Mouse (Mus musculus) kidney, postnatal 10 days (tissue): ENCODE measurements at regions not wholly inside any gene's neighbourhood (a gene's known extent, or its start where the extent isn't known, plus 50 kb on each side); places are given as distances from the start of the nearest gene placed in this dataset.

Experiments used
- DNase-seq: peaks from one replicate; pipeline ENCODE4 v3.0.0; 2021; ENCODE audit warnings: mixed read lengths

DNA sequence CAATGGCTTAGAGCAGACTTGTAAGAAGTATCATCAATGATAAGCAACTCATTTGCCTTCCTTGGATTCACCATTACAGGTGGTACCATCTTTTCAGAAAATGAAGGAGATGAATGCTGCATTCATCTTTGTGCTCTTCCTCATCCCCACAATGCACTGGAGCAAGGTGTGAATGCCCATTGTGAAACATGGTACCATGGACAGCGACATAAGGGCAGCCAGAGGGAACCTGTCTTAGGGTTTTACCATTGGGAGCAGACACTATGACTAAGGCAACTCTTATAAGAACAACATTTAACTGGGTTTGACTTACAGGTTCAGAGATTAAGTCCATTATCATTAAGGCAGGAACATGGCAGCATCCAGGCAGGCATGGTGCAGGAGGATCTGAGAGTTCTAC, 60.1 kb upstream of the Kcnj6 start:
- DNase-seq = peak; percentile 26

DNA sequence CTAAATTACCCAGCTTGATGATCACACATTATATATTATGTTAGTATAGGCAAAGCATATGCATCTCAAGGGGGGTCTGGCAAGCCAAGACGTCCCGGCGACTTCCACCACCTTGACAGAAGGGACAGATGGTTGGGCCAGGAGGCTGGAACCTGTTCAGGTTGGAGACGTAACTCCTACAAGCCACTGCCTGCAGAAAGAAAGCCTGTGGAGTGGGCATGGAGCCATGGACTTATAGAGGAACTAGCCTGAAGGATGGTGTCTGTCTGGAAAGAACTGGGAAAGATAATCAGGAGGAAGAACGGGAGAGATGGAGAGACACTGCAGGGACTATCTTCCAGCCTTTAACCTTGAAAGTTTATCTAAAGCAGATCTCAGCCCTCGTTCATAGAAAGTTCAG, 66.9 kb upstream of the Kcnj6 start:
- DNase-seq = no peak

- no peak for DNase-seq
These were observed 69.2 kb upstream of the Kcnj6 start for GRCm38 (mm10) chr16:95066687-95067086.

- no peak for DNase-seq
These were observed 95.1 kb upstream of the Kcnj6 start for GRCm38 (mm10) chr16:95092471-95093221.

DNA sequence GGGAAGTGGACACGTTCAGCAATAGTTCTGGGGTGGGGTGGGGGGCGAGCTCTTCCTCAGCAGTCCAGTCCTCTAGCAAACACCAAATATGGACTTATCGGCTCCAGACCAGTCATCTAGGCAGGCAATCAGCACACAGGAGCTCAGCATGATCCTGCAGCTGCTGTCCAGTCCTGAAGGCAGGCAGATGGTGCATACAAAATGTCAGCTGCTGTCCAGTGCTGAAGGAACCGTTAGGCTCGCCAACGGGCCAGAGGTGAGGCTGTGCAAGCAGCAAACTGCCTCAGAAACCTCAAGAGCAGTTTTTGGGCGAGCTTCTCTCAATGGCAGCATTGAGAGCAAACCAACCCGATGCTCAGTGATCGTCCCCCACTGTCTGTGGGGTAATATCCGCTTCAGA, 96.3 kb upstream of the Kcnj6 start:
- peak; percentile 81 for DNase-seq

GRCm38 (mm10) chr16:95100954-95101353, 103.5 kb upstream of the Kcnj6 start:
- no peak for DNase-seq

DNA sequence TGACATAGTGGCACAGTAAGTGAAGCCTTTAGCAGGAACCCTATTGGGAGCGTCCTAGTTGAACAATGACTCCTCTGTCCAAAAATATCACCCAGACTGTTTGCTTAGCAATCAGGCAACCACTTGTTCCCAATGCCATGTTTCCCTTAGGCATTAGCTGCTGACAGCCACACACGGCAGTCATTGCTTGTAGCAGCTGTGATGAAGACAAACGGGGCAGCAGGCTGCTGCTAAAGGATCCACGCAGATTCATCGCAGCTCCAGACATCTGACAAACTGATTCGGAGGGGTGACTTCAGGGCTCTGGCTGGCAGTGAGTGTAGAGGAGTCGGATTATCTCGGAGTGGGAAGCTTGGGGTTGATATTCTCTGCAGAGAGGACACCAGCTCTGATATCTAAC, 120.0 kb upstream of the Kcnj6 start:
- no peak for DNase-seq

DNA sequence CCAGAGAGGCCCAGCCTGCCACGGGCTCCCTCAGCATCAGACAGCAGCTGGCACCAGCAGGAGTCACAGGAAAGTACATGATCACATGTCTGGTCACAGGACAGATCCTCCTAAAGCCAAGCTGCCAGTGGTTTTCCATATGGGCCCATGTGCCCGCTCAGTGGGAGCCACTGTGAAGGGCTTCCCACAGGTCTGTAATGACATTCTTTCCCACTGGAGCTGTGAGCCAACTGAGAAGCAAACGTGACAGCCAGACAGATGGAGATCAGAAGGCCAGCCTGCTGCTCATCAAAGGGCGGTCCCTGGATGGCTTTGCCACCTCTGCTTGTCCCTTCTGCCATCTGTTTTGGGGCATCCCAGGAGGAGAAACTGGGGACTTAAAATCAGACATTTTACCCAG, 121.8 kb upstream of the Kcnj6 start:
- no peak for DNase-seq

- DNase-seq = no peak
These were observed 124.5 kb upstream of the Kcnj6 start for GRCm38 (mm10) chr16:95122048-95122447.

DNA sequence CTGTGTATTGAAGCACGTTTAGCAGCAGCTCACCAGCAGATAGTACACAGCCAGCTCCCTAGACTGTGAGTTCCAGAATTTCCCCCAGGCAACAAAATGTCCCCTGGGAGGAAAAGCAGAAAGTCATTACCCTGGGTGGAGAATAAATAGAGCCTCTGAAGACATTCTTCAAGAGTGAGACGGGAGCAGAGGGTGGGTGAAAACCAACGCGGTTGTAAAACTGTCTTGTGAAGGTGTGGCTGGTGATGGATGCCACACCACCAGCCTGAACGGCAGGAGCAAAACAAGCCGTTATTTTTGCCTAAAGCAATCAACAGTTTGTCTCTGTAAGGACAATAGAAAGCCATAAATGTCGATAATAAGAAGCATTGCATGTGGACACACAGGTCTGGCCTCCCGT, 129.7 kb upstream of the Kcnj15 start:
- no peak for DNase-seq

DNA sequence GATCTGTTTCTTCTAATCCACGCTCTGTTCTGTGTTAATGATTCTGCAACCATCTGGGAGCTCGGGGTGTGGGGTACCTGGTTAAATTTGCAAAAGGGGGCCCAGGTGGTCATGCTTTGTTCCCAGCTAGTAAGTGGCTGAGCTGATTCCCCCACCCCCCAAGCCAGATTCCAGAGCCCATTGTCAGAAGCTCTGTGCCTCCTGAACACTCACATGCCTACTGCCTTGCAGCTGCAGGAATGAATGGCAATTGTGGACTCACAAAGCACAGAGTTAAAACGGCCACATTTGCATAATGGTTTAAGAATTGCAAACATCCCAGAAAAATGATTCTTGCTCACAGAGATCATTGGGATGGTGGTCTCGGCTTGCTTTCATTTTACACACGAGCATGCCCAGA, 125.5 kb upstream of the Kcnj15 start:
- no peak for DNase-seq

DNA sequence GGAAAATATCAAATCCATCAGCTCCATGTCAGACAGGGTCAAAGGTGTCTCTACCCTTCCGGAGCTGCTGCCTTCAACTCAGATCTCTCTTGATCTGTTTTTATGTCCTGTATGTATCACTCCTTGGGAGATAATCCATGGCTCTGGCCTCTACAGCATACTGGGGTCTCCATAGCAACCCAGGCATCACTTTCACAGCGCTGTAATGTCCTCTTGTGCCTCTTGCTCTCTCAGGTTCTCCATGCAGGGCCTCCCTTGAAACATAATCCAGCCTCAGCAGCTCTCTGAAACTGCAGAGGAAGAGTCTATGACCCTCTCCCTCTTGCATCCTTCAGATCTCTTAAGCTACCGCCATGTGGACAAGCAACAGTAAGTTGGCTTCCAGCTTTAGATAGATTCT, 118.5 kb upstream of the Kcnj15 start:
- no peak for DNase-seq

DNA sequence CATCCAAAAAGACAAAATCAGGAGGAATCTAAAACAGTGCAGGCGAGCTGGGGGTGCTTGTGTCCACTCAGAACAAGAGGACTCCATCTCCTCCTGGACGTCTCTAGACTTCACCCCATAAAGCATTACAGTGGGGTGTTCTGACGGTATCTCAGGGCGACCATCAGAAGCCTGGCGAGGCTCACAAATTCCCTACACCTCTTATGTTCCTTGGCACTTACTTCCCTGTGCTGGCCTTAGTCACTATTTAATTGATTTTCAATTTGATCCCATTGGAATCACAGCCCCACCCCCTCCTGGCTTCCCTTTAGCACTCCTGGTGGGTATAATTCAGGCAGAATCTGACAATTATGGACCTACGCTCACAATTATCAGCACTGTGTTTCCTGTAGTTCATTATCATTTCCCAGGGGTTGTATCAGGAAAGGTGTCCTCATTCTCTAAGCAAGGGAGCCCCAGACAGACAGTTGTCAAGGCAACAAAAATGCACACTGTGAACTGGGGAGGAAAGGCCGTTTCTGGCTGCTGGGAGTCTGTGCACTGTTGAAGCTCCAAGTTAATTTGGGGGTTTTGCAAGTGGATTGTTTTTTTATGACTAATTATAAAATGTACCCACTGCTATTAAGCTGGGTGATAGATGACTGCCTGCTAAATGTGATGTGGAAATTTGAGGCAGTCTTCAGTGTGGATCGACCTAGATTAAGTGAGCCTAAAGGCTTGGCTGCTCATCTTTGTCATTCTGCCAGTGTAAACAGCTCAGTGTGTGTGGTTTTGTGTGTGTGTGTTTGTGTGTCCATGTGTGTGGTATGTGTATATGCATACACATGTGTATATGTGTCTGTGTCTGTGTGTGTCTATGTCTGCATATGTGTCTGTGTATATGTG, 115.6 kb upstream of the Kcnj15 start:
- no peak for DNase-seq

GRCm38 (mm10) chr16:95150499-95150898, 106.9 kb upstream of the Kcnj15 start:
- no peak for DNase-seq

DNA sequence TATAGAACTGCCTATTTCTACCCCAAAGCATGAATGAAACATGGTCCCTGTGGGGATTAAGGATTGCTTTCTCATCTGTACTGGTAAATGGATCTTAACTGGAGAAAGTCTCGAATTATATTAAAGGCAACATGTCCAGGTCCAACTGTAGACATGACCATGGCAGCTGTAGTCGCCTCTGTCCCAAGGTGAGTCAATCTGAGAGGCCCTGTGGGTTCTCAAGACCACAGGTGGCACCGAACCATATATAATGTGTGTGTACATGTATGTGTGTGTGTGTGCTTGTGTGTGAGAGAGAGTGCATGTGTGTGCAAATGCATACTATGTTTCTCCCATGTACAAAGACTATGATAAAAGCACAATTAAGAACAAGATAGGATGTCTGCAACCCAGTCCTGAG, 105.9 kb upstream of the Kcnj15 start:
- DNase-seq = no peak

- no peak for DNase-seq
These were observed 105.4 kb upstream of the Kcnj15 start for GRCm38 (mm10) chr16:95151914-95152313.

DNA sequence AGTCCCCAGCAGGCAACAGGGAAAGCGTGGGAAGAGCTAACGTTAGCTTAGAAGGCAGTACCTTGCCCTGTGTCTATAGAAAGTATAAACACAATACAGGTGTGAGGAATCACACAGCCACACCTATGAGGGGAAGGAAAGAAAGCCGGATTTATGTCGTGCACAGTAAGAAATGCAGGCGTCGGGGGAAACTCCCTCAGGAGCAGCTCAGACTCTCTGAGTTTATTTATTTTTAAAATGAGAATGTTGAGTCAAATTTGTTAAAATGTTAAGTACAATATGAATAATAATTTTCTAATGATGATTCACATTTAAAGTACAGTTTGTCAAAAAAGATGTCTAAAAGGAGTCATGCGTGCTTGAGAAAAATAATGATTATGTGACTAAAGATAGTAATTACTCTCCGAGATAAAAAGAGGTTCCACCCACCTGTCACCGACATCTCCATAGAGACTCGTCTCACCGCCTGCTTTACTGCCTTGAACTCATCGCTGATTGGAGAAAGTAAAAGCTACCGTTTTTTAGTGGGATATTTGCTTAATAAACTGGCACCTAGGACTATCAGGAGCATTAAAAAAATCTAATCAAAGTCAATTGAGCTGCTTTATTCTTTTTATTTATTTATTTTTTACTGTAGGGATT, 104.5 kb upstream of the Kcnj15 start:
- DNase-seq = no peak

- no peak for DNase-seq
These were observed 89.0 kb upstream of the Kcnj15 start for GRCm38 (mm10) chr16:95168349-95168748.

GRCm38 (mm10) chr16:95169346-95169745, 88.0 kb upstream of the Kcnj15 start:
- no peak for DNase-seq

- no peak for DNase-seq
These were observed 76.8 kb upstream of the Kcnj15 start for GRCm38 (mm10) chr16:95180562-95180961.

- no peak for DNase-seq
These were observed 72.0 kb upstream of the Kcnj15 start for GRCm38 (mm10) chr16:95185341-95185740.

DNA sequence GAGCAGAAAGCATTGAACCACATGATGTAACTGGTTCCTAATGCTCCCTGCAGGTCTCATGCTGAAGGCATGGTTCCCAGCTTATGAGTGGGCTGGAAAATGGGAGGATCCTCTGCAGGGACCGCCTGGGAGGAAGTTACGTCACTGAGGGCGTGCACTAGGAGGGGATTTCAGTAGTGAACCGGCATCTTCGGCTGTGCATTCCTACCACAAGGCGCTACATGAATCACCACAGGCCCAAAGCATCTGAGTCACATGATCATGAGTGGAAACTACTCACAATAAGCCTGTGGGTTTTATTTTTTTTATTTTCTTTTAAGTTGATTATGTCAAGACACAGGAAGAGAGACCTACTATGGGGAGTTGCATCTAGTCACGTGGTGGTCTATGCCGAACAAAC, 68.2 kb upstream of the Kcnj15 start:
- no peak for DNase-seq

DNA sequence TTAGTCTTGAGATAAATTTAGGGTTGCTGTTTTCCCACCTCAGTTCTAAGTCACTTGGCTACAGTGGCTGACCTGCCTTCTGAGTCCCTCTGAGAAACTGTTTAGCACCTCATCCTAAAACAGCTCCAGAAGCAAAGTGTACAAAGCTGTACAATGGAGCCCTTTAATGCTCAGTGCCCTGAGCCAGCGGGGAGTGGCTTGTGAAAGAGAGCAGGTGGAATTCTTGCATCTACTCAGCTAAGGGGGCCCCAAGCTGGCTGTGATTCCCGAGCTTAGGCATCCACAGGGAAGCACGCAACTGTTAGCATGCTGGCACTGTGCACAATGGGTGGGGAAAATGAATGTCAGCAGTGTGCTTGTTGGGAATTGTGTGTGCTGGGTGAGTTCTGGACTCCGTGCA, 63.2 kb upstream of the Kcnj15 start:
- no peak for DNase-seq

DNA sequence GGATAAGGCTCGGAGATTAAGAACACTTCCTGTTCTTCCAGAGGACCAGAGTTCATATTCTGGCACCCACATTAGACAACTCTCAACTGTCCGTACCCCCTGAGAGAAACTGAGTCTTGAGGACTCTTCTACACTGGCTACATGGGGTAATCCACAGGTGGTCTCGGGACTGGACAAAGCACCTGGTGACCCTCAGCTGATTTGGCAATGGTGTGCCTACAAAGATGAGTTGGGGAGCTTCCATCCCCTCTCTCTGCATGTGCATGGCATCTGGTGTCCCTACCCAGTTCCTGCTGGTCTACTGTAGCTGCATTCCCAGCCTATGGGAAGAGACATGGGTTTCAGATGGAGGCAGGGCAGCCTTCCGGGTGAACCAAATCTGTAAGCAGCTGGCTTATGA, 61.2 kb upstream of the Kcnj15 start:
- no peak for DNase-seq
